Mouse (Mus musculus) thymus, postnatal 4 days (tissue): ENCODE results near the gene Hk1.

Source experiments
- DNase-seq: peaks from one replicate; pipeline ENCODE4 v3.0.0; 2021

Hk1 gene

GRCm38 (mm10) chr10:62261115-62261886 lies 118.4 kb downstream of the Hk1 start:
- peak; percentile 88 for DNase-seq

- DNase-seq: no peak
These were observed 121.4 kb downstream of the Hk1 start for GRCm38 (mm10) chr10:62258298-62258697.

- DNase-seq: no peak
These were observed 127.0 kb downstream of the Hk1 start for GRCm38 (mm10) chr10:62252496-62253235.

- DNase-seq: no peak
These were observed 127.7 kb downstream of the Hk1 start, which contains the start of gene Tacr2 for GRCm38 (mm10) chr10:62252000-62252488. Tacr2 (plus strand) TSS chr10:62252438.

GRCm38 (mm10) chr10:62247815-62248214 lies 131.9 kb downstream of the Hk1 start:
- DNase-seq: peak; percentile 81

GRCm38 (mm10) chr10:62247156-62247555 lies 132.6 kb downstream of the Hk1 start:
- DNase-seq: no peak

GRCm38 (mm10) chr10:62244067-62244466 lies 135.6 kb downstream of the Hk1 start:
- no peak for DNase-seq

- peak; percentile 68 for DNase-seq
These were observed 136.8 kb downstream of the Hk1 start for GRCm38 (mm10) chr10:62242896-62243295.

- peak; percentile 19 for DNase-seq
These were observed 137.3 kb downstream of the Hk1 start for GRCm38 (mm10) chr10:62242358-62242757.

- no peak for DNase-seq
These were observed 140.4 kb downstream of the Hk1 start for GRCm38 (mm10) chr10:62239270-62239669.

GRCm38 (mm10) chr10:62238688-62239087 lies 141.0 kb downstream of the Hk1 start:
- DNase-seq: no peak

GRCm38 (mm10) chr10:62237205-62237604 lies 142.5 kb downstream of the Hk1 start:
- DNase-seq: no peak

GRCm38 (mm10) chr10:62236165-62236564 lies 143.5 kb downstream of the Hk1 start:
- no peak for DNase-seq

- no peak for DNase-seq
These were observed 147.9 kb downstream of the Hk1 start for GRCm38 (mm10) chr10:62231811-62232210.

- no peak for DNase-seq
These were observed 148.3 kb downstream of the Hk1 start for GRCm38 (mm10) chr10:62231395-62231732.

GRCm38 (mm10) chr10:62230708-62231394 lies 148.9 kb downstream of the Hk1 start, which contains the start of gene Tspan15:
Tspan15 (minus strand) TSS chr10:62231251.
- peak; percentile 86 for DNase-seq

- DNase-seq: no peak
These were observed 151.6 kb downstream of the Hk1 start for GRCm38 (mm10) chr10:62228126-62228525.

- no peak for DNase-seq
These were observed 153.9 kb downstream of the Hk1 start for GRCm38 (mm10) chr10:62225839-62226238.

- no peak for DNase-seq
These were observed 155.5 kb downstream of the Hk1 start for GRCm38 (mm10) chr10:62224231-62224630.

GRCm38 (mm10) chr10:62222777-62223176 lies 156.9 kb downstream of the Hk1 start:
- DNase-seq: no peak

GRCm38 (mm10) chr10:62221647-62222046 lies 158.1 kb downstream of the Hk1 start:
- no peak for DNase-seq

GRCm38 (mm10) chr10:62220732-62221514 lies 158.8 kb downstream of the Hk1 start:
- DNase-seq: no peak
